Mouse (Mus musculus) c-Kit-positive CD71-positive TER-119-positive erythroid progenitor cells, embryonic 14.5 days (primary cell): ENCODE measurements around the gene Gm21987.
A peak's percentile ranks its signal among the peaks of the same experiment; 100 is the strongest.

ENCODE experiments used
- DNase-seq: peaks from one replicate; pipeline ENCODE4 v3.0.0-alpha.2; 2013; ENCODE audit warnings: low spot score

Gene Gm21987

DNA sequence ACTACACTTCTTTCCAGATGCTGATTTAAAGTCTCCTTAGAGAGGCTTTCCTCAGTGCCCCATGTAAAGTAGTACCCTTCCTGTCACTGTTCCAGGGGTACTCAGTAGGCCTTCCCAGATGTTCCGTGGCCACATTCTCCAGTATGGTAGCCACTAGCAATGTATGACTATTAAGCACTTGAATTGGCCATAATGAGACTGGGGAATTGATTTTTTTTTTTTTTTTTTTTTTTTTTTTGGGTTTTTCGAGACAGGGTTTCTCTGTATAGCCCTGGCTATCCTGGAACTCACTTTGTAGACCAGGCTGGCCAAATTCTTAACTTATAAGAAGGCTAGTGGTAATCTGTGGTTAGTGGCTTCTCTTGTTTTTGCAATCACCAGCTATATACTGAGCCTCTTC lies 3.0 kb downstream of the Gm21987 start:
- no peak for DNase-seq

DNA sequence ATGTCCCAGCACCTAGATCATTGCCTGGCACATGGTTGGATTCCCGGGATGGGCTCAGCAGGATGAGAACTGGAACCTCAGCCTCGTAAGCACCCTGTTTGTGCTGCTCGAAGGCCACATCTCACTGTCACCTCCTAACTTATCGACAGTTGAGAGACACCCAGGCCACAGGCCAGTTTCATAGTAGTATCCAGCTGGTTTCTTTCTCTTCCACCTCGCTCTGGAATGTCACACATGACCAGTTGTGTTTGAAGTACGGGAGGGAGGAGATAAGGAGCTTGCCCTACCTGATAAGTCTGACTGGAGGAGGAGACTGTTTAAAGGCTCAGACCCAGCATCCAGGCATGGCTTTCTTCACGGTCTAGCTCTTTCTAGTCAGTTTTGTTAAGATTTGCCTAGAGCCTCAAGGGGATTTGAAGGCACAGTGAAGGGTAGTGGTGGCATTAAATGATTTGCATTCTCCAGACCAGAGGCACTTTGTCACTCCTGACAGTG lies 3.6 kb downstream of the Gm21987 start:
- peak; percentile 52 for DNase-seq

DNA sequence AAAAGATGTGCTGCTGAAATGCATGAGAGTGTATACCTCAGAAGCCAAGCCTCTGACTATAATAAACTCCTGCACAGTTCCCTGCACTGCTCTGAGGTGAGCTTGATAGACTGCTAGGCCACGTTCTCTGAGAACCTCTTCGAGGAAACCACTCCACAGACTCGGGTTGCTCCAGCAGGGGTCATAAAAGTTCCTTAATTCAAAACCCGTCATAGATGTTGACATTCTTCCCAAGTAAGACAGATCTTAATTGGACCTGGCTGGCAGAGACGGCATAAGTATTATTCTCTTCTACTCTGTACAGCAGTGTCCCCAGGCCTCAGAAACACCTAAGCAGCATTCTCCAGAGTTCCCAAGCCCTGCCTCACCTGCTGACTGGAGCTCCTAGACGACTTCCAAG lies 4.1 kb downstream of the Gm21987 start:
- no peak for DNase-seq

DNA sequence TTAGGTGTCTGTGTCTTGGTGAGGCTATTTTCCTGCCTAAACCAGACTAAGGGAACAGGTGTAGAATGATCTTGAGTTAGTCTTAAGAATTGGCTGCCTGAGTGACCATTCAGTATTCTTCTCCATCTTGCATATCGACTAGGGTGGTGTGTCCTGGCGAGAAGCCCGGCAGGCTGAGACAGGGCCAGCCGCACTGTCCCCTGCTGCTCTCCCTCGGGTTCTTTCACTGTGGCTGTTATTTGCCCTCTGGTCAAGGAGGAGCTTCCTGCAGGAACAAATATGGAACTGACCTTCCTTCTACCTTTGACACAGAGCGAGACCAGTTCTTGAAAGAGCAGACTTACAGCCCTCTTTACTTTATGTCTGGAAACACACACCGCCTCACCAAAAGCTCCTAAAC lies 5.2 kb downstream of the Gm21987 start:
- no peak for DNase-seq

DNA sequence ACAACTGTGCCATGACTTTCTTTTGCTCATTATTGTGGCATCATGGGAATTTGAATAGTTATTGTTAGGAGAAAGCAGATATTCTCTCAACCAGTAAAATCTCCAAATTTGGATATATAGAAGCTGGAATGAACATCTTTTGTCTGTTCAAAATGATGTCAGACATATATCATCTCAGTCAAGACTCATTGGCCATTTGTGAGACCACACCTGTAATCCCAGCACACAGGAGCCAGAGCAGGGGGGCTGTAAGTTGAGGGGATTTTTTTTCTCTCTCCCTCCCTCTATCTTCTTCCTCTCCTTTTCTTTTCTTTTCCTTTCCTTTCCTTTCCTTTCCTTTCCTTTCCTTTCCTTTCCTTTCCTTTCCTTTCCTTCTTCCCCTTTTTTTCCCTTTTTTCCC lies 6.0 kb downstream of the Gm21987 start:
- no peak for DNase-seq

DNA sequence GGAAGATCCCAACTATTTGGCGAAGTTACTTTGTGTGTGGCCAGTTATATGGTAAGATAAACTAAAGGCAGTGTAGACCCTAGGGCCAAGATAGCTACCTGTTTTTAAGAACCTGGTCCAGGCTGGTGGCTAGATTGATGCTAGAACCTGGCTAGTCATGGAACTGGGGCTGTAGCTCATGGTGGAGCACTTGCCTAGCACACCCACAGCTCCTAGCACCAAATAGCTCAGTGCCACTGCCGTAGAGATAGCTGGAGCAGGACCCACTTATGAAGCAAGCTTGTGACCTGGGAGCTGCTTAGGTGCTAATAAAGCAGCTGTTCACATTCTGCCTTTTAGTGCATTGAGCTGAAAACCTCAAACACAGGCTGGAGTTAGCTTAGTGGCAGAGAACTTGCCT lies 6.8 kb downstream of the Gm21987 start:
- no peak for DNase-seq

DNA sequence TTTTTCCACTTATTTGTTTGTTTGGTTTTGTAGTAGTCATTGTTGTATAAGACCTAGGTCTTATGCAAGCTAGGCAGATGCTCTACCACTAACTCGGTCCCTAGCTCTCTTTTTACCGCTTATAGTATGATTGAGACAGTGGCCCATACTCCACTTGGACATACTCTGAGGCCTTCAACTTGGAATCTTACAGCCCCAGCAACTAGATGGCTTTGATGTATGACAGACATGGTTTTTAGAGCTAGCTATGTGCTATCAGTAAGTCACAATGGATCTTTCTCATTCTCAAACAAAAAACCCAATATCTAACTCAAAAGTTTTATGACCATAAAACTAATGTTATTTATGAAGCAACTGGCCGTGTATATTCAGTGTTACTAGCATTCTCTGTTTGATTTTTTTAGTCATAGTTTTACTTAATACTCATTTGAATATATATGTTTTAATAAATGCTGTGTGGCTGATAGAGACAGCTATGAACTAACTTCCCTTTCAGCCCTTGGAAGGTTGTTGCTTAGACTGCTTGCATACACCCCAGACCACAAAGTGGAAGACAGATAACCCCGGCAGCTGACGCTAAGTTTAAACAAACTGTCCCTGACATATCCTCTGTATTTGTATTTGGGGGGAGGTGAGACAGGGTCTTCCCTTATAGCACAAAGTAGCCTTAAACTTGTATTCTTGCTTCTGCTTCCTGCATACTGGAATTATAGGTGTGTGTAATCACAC lies 7.5 kb downstream of the Gm21987 start:
- no peak for DNase-seq

DNA sequence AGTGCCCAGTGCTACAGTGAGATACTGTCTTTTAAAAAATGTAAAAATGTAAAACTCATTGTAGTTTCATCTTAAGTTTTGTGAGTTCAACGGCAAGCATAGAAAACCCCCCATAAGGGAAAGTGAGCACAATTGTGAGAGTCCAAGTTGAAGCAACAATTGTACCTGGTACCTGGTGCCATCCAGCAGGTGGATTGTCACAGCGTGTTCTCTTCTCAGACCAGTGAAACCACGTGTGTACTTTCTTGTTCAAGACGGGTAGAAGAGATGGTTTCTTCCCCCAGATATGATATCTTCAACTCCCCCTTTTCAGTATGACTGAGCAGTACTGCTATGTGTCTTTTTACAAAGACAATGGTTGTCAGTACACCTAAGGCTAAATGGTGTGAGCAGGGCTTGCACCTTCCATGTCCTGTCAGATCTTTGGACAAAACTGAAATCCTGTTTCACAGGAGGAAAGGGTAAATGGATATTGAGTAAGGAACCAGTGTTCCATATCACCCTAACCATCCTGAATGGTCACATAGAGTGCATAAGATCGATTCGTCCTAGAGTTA lies 11.5 kb downstream of the Gm21987 start:
- no peak for DNase-seq

DNA sequence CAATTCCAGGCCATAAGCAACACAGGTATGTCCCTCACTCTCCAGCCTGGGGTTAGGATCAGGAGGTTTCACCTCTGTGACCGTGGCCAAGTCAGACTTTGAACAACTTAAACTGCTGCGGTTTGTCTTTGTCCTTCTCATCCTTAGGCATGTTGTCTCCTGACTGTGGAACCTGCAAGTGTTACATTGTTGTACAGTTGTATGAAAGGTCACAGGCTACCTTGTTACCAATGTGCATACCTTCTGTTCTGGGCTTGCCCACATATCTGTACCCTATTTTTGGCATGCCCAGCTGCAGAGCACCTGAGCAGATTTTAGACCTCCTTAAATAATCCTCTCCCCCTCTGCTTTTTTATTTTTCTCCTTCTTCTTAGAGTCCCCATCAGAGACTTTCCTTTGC lies 12.4 kb downstream of the Gm21987 start:
- no peak for DNase-seq

DNA sequence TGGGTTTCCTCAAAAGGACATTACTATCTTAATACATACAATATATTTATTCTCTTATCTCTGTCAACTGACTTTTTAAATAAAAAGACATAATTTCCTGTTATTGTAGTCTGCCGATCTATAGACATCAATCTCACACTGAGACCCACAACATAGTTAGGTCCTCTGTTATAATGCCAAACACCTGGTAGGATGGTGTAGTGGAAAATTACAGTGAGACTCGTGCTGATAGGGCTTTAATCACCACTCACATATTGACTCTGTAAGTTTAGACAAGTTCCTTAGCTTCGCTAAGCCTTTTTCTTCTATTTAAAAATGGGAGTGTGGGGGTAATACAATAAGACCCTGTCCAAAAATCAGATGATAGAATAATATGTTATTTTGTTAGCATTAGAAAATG lies 13.0 kb downstream of the Gm21987 start:
- DNase-seq = no peak

DNA sequence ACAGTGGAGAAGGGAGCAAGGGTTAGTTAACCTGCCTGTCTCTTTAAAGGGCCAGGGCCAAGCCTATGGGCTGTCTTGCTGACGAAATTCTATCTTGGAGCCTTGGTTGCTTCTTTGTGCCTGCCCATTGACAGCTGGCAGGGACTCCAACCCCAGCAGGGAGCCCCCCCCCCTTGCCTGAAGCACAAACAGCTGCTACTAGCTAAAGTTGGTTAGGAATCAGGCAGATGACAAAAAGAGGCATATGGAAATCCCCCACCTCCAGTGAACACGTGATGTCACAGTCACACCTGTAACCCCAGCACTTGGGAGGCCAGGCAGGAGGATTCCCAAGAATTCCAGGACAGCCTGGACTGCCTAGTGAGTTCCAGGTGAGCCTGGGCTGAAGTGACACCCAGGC lies 13.5 kb downstream of the Gm21987 start:
- no peak for DNase-seq

DNA sequence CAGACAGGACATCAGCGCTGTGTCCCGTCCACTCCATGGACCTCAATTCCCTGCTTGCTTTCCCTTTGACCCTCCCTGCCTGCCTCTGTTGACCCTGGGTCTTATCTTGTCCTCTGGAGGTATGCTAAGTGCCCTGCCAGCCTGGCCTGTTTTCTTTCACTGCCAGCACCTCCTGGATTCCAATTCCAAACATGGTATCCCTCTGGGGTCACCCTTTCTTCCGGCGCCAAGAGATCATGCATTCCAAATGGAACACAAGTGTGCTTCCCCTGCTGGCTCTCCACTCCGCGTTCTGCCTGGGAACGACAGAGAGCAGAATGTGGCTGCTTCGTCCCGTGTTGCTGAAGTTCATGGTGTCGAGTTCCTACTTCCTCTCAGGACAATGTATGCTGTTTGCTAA lies 15.1 kb downstream of the Gm21987 start, which contains the start of gene Popdc2:
Popdc2 (plus strand) TSS at position 277 of the 400 bp plus-strand sequence.
- DNase-seq = no peak

DNA sequence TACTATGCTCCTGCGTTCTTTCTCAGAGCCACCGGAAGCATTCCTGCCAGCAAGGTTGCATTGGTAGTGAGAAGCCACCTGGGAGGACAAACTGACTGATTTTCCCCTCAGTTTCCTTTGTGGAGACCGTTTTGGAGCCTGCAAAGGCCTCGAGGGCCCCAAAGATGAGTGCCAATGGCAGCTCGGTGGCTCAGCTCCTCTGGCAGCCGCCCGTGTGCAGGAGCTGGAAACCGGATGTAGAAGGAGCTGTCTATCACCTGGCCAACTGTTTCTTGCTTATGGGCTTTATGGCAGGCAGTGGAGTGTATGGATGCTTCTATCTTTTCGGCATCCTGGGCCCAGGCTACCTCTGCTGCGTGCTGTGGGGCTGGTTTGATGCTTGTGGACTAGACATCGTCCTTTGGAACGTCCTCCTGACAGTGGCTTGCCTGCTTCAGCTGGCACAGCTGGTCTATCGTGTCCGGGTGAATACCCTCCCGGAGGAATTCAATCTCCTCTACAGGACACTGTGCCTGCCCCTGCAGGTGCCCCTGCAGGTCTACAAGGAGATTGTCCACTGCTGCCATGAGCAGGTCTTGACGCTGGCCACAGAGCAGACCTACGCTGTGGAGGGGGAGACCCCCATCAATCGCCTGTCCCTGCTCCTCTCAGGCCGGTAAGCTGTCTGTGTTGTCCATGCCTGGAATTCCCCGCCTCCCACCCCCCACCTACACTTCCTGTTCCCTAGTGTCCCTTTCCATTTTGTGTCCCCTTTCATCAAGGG lies 15.8 kb downstream of the Gm21987 start:
- DNase-seq = no peak

DNA sequence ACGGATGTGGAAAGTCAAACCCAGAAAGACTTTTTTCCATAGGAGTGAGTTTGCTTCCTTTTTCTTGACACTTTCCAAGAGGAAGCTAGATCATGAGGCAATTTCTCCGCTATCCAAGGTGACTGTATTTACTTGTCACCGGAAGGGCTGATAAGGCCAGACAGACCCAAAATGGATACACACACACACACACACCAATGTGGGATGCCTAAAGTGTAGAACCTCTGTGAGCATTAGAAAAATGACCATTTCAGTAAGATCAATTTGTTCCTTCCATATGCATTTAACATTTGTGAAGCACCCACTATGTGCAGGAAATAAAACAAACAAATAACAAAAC lies 16.4 kb downstream of the Gm21987 start:
- no peak for DNase-seq

DNA sequence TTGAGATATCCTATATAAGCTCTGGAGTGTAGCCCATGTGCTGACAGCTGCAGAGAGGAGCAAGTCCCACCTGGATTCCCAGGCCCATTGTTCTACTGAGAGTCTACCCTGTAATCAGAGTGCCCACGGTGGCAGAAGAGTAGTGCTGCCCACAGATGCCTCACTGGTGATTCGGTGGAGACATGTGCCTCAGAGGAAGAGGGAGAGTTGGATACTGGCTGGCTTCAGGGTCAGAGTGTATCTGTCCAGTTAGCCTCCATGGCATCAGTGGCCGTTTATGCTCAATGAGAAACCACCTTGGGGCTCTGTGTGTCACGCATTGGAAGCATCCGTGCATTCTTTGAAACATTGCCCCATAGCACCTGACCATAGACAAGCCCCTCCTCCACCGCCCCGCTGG lies 16.8 kb downstream of the Gm21987 start:
- no peak for DNase-seq

DNA sequence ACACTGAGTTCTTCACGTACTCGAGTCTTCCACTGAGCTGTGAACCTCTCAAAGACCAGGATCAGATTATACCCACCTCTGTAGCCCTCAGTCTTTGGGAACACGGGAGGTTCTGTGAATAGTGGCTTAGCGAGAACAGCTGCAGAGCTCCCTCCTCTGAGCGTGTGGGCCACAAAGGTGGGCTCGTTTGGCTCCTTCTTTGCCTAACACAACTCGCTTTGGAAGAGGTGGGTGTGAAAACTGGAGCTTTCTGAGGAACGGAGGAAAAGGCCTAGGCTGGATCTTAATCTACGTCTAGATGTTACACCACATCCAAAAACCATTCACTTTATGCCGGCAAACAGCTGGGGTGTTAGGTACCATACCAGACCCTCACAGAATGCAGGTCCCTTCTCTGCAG lies 18.6 kb downstream of the Gm21987 start:
- DNase-seq = no peak

DNA sequence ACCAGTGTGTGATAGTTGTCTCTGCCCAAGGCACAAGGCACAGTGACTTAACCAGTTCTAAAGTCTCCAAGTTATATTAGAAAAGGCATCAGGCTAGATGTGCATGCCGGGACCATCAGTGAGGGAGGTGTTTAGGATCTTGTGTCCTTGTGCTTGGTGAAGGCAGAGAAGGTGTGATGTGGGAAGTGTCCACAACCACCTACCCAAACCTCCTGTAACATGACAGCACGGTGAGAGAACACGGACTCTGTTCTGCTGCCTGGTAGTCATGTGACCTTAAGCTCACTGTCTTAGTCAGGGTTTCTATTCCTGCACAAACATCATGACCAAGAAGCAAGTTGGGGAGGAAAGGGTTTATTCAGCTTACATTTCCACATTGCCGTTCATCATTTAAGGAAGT lies 19.4 kb downstream of the Gm21987 start:
- DNase-seq = no peak

DNA sequence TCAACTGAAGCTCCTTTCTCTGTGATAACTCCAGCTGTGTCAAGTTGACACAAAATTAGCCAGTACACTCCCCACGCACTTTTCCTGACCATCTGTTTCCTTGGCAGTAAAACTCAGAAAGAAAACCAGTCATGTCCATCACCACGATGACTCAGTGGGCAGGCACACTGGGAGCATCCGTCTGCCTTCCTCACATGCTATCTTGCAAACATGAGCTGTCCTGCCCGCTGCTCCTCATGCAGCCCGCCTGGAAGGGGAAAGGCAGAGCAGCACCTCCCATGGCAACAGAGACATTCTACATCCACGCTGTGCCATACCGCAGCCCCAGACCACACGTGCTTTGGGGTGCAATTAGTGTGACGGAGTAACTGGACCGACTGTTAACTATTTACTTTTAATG lies 21.5 kb downstream of the Gm21987 start:
- no peak for DNase-seq

DNA sequence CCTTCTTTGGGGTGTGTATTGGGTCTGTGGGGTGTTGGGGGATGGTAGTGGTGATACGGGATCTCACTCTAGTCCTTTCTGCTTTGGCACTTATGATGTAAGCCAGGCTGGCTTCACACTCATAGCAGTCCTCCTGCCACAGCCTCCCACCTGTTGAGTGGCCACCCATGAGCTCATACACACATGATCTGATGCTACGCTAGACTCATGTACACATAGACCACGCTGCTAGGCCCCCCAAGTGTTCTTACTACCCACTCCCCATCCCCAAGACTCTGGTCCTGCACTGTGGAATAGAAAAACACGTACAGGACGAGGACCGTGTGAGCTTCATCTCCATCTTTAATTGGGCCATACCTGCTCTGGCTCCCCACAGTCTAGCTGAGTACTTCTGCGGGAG lies 22.2 kb downstream of the Gm21987 start:
- DNase-seq = no peak

DNA sequence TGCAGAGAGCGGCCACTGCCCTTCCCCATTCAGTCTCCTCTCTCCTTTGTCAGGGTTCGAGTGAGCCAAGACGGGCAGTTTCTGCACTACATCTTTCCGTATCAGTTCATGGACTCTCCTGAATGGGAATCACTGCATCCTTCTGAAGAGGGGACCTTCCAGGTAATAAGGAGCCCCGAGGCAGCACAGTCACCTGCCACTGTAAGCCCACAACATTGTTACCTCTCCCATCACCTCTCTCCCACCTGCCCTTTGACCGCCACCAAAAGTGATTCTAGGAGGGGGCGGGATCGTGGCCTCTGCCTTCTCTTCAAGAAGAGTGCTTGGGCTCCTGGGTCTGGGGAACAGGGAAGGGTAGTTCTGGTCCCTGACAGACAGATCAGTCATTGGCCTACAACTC lies 22.6 kb downstream of the Gm21987 start:
- DNase-seq = no peak

DNA sequence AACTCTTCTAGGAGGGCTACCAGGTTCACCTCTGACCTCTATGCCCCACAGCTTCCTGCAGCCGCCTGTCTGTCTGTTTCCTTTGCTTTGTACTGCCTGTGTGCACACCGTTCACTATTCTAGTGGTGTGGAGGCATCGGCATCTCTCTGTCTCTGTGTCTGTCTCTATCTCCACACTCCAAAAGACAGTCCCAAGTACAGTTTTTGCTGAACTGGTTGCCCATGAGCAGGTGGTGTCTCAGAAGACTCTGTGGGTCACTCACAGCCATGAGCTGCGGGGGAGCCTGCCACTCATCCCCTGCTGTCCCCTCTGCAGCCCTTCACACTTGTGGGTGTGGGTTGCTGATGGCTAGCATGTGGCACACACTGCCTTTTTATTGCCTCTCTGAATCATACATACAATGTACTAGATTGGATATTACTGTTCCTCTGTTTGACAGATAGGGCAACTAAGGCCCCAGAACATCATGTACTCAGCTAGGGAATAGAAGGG lies 23.2 kb downstream of the Gm21987 start:
- no peak for DNase-seq

DNA sequence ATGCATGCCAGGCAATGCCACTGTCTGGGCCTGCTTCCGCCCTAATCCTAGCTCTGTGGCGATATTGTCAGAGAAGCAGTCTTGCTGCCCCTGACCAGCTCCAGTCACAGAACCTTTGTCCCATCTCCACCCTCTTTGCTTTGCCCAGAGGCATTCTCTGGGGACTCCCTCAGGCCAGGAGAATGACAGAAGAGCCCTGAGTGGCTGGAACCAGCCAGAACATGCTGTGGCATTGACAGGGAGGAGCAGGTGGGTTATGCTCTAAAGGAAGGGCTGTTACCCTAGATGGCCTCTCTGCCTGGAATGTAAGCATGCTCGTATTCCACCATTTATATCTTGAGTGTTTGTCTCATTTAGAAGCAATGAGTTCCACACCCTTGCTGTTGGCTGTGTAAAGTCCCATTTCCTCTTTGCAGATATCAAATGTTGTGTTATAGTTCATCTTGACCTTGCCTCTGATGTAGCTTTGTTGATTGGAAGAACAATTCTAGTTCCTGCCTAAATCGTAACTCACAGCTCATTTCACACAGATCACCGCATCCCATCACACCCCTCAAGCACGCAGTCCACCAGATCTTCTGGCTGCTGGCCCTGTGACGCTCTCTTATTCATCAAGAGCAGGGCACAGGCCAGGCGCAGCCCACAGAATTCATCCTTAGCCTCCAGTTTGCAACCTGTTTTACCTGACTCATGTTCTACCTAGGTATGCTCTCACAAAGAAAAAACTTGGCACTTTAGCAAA lies 24.0 kb downstream of the Gm21987 start:
- no peak for DNase-seq
